Mouse (Mus musculus) C2C12 (cell line): ENCODE data around the gene Sfrp5.

Source experiments
- CEBPB ChIP-seq: IDR thresholded peaks from one replicate; pipeline ENCODE4 v1.6.1; 2011; ENCODE audit warnings: low read depth, mild to moderate bottlenecking, control low read depth, moderate library complexity
- CTCF ChIP-seq: IDR thresholded peaks from one replicate; pipeline ENCODE4 v1.5.1; 2011; ENCODE audit not compliant: control insufficient read depth, insufficient read depth, insufficient read length
- FOSL1 ChIP-seq: IDR thresholded peaks from one replicate; pipeline ENCODE4 v1.8.0; 2011; ENCODE audit warnings: mild to moderate bottlenecking, low read length; ENCODE audit not compliant: poor library complexity, insufficient read depth, severe bottlenecking
- MAX ChIP-seq: IDR thresholded peaks from one replicate; pipeline ENCODE4 v1.6.1; 2011; ENCODE audit warnings: mild to moderate bottlenecking, control low read depth
- MYOD1 ChIP-seq: IDR thresholded peaks from one replicate; pipeline ENCODE4 v1.6.1; 2011; ENCODE audit warnings: low read depth; ENCODE audit not compliant: control insufficient read depth, insufficient read length
- MYOG ChIP-seq: IDR thresholded peaks from one replicate; pipeline ENCODE4 v1.6.1; 2011; ENCODE audit not compliant: control insufficient read depth, insufficient read length; ENCODE audit errors: extremely low read depth
- USF1 ChIP-seq: IDR thresholded peaks from one replicate; pipeline ENCODE4 v1.6.1; 2011; ENCODE audit warnings: low read depth, mild to moderate bottlenecking, control low read depth, moderate library complexity

- TF ChIP-seq CTCF (no peak), MAX (no peak), USF1 (no peak), MYOD1 (no peak), MYOG (no peak), CEBPB (no peak), FOSL1 (no peak)
Measured at GRCm38 (mm10) chr19:42189735-42190134, 12.3 kb downstream of the Sfrp5 start.
